Mouse (Mus musculus) embryonic facial prominence, embryonic 13.5 days (tissue): ENCODE measurements at regions not wholly inside any gene's neighbourhood (a gene's known extent, or its start where the extent isn't known, plus 50 kb on each side); places are given as distances from the start of the nearest gene placed in this dataset.

Experiments used
- ATAC-seq: fragments of 200-750 bp; cut with Nextera tagmentation; 2 replicates; pipeline ENCODE4 v1.8.0; 2017; ENCODE audit warnings: low read depth; ENCODE audit not compliant: insufficient number of reproducible peaks, insufficient read depth, low FRiP score, low TSS enrichment
- H3K27ac ChIP-seq: fragments of 300-500 bp; sonication (generic); 2 replicates; pipeline ENCODE4 v1.5.1; 2015; ENCODE audit warnings: moderate library complexity, mild to moderate bottlenecking, inconsistent platforms
- H3K27me3 ChIP-seq: fragments of 300-500 bp; sonication (generic); 2 replicates; pipeline ENCODE4 v1.6.1; 2015; ENCODE audit warnings: mild to moderate bottlenecking, inconsistent platforms
- H3K36me3 ChIP-seq: fragments of 300-500 bp; sonication (generic); 2 replicates; pipeline ENCODE4 v1.6.1; 2015; ENCODE audit warnings: mild to moderate bottlenecking, inconsistent platforms
- H3K4me1 ChIP-seq: fragments of 300-500 bp; sonication (generic); 2 replicates; pipeline ENCODE4 v1.6.1; 2015; ENCODE audit warnings: inconsistent platforms
- H3K4me2 ChIP-seq: fragments of 300-500 bp; sonication (generic); 2 replicates; pipeline ENCODE4 v1.6.1; 2015; ENCODE audit warnings: moderate library complexity, mild to moderate bottlenecking, inconsistent platforms
- H3K4me3 ChIP-seq: fragments of 300-500 bp; sonication (generic); 2 replicates; pipeline ENCODE4 v1.5.1; 2015; ENCODE audit warnings: mild to moderate bottlenecking, inconsistent platforms
- H3K9ac ChIP-seq: fragments of 300-500 bp; sonication (generic); 2 replicates; pipeline ENCODE4 v1.6.1; 2015; ENCODE audit warnings: mild to moderate bottlenecking, inconsistent platforms
- H3K9me3 ChIP-seq: fragments of 300-500 bp; sonication (generic); 2 replicates; pipeline ENCODE4 v1.6.1; 2016; ENCODE audit warnings: inconsistent platforms
- WGBS: fragments of 180-500 bp; shearing (Covaris S2); methylation state at CpG from one replicate; pipeline ENCODE4 v1.1.7; 2015; ENCODE audit warnings: mixed read lengths; 5-methylcytosine and 5-hydroxymethylcytosine counted together

DNA sequence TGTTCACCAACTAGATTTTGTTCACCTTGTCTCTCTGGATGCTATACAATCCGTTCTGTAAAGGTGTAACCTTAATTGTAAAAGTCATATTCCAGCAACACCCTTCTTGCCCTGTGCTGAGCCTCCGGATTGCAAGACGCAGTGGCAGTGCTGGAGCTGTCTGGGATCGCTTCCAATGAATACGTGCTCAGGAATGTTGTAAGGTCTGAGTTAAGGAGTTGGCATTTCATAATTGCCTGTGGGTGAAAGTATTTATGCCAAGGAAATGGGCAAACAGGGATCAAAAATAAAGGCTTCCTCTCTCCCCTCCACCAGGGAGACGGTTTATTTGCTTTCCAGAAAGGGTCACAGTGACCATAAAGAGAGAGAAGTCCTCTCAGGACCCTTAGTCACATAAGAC, 93.3 kb downstream of the Apob start:
- H3K9me3 ChIP-seq = no peaks in the 10 kb centered on the region
- no peak overlapping the region for H3K27ac ChIP-seq
- peaks cover 33% of the 10 kb centered on the region for H3K4me1 ChIP-seq
- no peak overlapping the region for H3K4me2 ChIP-seq
- H3K27me3 ChIP-seq = no peaks in the 10 kb centered on the region
- no peaks in the 10 kb centered on the region for H3K36me3 ChIP-seq
- 54% methylated on average over 6 of the region's 6 CpGs for WGBS
- H3K9ac ChIP-seq = no peak overlapping the region
- no peak overlapping the region for H3K4me3 ChIP-seq
- ATAC-seq = no peak

DNA sequence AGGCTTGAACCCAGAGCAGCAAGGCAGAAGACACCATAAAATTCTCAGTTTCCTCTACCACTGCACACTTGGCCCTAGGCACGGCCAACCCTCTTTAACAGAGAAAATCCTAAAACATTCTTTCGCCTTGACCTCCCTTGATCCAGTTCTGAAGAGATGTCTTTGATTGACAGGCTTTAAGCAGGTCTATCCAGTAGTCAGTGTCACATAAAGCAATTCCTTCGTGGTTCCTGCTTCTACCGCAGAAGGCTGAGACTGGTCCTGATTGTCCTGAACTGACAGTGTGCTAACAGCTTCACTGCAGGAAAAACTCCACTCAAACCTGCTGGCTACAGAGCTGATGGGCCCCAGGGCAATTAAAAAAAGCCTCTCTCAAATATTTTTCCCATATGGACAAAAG, 93.8 kb downstream of the Apob start:
- H3K4me3 ChIP-seq = no peak overlapping the region
- no peak overlapping the region for H3K4me2 ChIP-seq
- no peak for ATAC-seq
- H3K36me3 ChIP-seq = no peaks in the 10 kb centered on the region
- no peak overlapping the region for H3K9ac ChIP-seq
- H3K27me3 ChIP-seq = no peaks in the 10 kb centered on the region
- peaks cover 33% of the 10 kb centered on the region for H3K4me1 ChIP-seq
- 50% methylated on average over 4 of the region's 4 CpGs for WGBS
- H3K9me3 ChIP-seq = no peaks in the 10 kb centered on the region
- H3K27ac ChIP-seq = no peak overlapping the region

DNA sequence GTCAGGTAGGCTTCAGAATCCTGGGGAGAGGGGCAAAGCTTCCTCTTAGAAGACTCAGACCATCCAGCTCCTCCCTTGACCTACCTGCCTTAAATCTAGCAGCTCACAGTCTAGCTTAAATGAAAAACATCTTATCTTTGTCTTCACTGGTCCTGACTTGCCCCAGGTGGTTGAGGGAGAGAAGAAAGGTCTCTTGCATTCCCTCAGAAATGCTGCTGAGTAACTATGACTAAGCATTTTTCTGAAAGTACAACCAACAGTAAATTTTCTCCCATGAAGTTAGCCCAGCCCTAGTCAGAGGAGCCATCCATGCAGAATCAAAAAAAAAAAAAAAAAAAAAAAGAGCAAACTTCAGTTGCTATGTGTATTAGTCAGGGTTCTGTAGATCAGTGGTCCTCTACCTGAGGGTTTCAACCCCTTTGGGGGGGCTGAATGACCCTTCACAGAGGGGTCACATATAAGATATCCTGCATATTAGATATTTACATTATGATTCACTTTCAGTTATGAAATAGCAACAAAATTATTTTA, 98.6 kb downstream of the Apob start:
- Histone ChIP-seq H3K4me2 (no peak overlapping the region), H3K9me3 (no peaks in the 10 kb centered on the region), H3K27me3 (0 out of 2 replicates have a peak, but pooled peaks cover 6% of the 10 kb centered on the region), H3K36me3 (no peaks in the 10 kb centered on the region), H3K27ac (no peak overlapping the region), H3K4me3 (no peak overlapping the region), H3K4me1 (peaks cover 20% of the 10 kb centered on the region), H3K9ac (no peak overlapping the region)
- ATAC-seq = no peak

DNA sequence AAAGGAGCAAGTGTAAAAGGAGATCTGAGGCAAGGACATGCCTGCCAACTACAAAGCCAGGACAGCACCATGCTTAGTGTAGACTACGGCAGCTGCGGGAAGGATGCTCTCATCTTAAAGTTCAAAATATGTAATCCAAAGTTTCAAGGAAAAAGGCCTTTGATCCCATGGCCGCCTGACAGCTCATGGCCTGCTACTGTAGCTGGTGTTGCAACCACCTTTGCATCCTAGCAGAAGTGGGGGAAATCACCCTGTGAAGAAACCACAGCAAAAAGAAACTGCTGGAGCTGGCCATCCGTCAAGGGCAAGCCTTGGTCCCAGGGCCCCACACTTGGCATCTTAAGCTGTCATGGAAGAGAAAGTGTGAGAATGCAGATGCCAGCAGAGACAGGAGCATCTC, 99.9 kb downstream of the Apob start:
- no peak overlapping the region for H3K4me2 ChIP-seq
- no peak for ATAC-seq
- H3K9me3 ChIP-seq = no peaks in the 10 kb centered on the region
- no peak overlapping the region for H3K27ac ChIP-seq
- no peak overlapping the region for H3K4me3 ChIP-seq
- no peak overlapping the region for H3K9ac ChIP-seq
- H3K4me1 ChIP-seq = peaks cover 11% of the 10 kb centered on the region; the same call in 1 of the 2 replicates
- no peaks in the 10 kb centered on the region for H3K36me3 ChIP-seq
- 86% methylated on average over 4 of the region's 4 CpGs for WGBS
- H3K27me3 ChIP-seq = 0 out of 2 replicates have a peak, but pooled peaks cover 6% of the 10 kb centered on the region

DNA sequence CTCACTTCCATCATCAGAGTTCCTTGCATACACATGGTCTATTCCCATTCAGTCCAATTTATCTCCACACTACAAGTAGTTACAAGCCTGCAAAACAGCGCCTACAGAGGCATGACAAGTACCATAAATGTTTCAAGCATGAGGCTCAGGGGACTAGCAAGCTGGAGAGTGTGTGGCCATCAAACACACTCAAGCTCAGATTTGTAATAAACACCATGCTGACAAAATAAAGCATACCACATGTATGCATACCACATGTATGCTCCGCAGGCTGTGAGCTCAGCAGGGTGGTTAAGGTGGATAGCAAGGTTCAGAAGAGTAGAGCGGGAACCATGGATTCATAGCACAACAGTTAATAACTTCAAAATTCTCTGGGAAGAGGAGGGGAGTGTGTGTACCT, 100.6 kb downstream of the Apob start:
- Histone ChIP-seq H3K4me1 (peaks cover 5% of the 10 kb centered on the region; the same call in 1 of the 2 replicates), H3K27ac (no peak overlapping the region), H3K36me3 (no peaks in the 10 kb centered on the region), H3K9ac (no peak overlapping the region), H3K27me3 (0 out of 2 replicates have a peak, but pooled peaks cover 6% of the 10 kb centered on the region), H3K4me2 (no peak overlapping the region), H3K4me3 (no peak overlapping the region), H3K9me3 (no peaks in the 10 kb centered on the region)
- no peak for ATAC-seq
- 57% methylated on average over 3 of the region's 3 CpGs for WGBS

DNA sequence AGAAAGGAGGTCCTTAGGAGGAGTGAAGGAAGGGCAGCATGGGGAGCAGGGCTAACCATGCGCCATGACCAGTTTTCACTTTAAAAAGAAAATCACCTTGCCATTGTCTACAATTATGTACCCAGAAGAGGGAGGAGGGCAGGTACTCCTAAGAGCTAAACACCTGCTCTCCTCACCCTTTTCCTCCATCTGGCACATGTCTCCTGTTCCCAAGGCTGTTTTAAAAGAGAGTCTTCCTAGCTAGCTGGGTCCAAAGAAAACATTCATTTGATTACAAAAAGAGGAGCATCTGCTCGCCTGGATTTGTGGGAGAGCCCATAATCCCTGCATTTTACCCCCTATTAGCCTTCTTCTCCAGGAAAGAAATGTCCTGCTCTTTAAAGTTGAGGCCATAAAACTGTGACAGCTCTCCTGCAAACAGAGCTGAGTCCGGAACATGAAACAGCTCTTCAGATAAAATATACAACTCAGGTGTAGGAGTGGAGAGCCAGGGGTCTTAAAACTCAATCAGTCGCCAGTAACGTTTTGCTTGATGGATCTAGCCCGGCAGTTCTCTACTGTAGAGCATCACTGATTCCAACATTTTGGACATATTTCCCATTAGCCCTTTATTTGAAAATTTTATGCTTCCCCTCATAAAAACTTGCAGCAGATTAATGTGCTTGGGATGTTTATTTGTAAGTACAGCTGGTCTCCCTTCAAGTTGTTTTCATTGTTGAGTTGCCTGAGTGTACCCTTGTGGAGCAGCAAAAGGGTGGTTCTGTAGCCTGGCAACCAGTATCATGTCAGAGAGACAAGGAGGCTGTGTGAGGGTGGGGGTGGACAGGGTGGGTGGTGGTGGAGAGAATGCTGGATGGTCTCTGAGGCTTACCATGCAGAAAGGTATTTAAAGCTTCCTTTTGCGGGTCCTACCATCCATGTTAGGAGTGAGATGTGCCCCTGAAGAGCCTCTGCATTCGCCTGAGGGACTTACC, 105.5 kb downstream of the Apob start:
- H3K27me3 ChIP-seq = 0 out of 2 replicates have a peak, but pooled peaks cover 6% of the 10 kb centered on the region
- no peaks in the 10 kb centered on the region for H3K9me3 ChIP-seq
- 73% methylated on average over 8 of the region's 8 CpGs for WGBS
- H3K4me3 ChIP-seq = no peak overlapping the region
- H3K4me2 ChIP-seq = no peak overlapping the region
- H3K27ac ChIP-seq = no peak overlapping the region
- no peak overlapping the region for H3K9ac ChIP-seq
- no peak for ATAC-seq
- peaks cover 3% of the 10 kb centered on the region; the same call in 1 of the 2 replicates for H3K4me1 ChIP-seq
- H3K36me3 ChIP-seq = no peaks in the 10 kb centered on the region

DNA sequence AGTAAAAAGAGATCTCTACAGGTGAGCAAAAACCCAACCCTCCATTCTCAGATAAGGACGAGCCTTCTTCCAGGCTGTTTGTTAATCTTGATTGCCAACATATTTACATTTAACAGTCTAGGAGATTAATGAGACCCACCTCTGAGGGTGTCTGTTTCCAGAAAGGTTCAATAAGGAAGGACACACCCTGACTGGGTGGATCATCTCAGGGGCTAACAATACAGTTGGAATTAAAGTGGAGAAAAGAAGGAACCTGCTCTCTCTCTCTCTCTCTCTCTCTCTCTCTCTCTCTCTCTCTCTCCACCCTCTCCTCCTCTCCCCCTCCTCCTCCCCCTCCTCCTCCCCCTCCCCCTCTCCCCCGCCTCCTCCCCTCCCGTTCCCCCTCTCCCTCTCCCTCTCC, 110.5 kb downstream of the Apob start:
- Histone ChIP-seq H3K27ac (no peak overlapping the region), H3K9me3 (no peaks in the 10 kb centered on the region), H3K27me3 (no peaks in the 10 kb centered on the region), H3K36me3 (no peaks in the 10 kb centered on the region), H3K4me1 (no peaks in the 10 kb centered on the region), H3K4me2 (no peak overlapping the region), H3K9ac (no peak overlapping the region), H3K4me3 (no peak overlapping the region)
- WGBS = 87% methylated on average over 1 of the region's 3 CpGs
- no peak for ATAC-seq

DNA sequence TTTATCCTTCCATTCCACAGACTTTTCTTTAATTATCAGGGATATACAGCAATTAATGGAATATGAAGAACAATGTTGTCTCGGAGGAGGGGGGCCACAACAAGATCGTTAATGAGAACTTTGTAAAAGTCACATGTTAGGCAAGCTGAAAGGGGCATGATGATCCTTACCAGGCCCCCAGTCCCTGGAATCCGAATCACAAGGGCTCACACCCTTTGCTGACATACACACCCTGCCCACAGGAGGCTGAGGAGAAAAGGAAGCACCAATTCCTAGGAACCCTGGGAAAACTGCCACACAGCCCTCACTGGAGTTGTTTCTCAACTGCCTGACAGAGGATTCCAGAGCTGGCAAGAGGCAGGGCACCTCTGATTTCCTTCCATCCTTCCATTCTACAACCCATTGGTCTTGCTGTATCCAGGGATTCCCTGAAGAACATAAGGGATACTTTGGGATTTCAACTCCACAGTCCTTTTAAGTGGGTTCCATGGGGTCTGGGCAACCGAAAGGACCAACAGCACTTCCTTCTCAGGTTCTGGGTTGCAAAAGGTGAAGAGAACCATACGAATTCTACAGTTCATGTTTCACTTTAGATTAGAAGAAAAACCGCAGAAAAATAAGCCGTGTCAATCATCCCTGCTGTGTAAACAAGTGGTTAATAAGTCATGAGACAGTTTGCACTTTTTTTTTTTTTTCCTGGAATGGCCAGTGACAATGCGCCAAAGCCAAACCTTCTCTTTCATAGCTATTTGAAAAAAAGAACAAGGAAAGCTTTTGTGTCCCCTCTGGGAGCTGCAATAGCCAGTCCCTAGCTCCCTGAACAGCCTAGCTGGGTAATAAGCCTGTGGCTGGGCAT, 112.2 kb downstream of the Apob start:
- 66% methylated on average over 8 of the region's 8 CpGs for WGBS
- ATAC-seq = no peak

DNA sequence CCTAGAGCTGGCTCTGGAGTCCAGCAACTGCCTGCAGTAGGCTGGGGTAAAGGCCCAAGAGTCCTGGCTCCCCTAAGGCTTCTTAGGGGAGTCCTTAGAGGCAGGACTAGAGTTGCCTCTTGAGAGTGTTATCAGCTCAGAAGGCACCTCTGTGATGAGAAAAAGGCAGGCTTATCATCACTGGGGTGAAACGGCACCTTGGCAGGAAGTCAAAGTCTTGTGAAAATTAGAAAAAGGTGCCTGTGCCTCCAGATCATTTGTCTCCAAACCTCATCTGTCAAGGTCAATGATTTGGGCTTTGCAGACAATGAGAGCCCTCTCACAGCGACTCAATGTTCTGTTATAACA, 112.8 kb downstream of the Apob start:
- WGBS = 55% methylated on average over 2 of the region's 2 CpGs
- Histone ChIP-seq H3K4me1 (no peaks in the 10 kb centered on the region), H3K4me2 (no peak overlapping the region), H3K27me3 (no peaks in the 10 kb centered on the region), H3K9me3 (no peaks in the 10 kb centered on the region), H3K36me3 (no peaks in the 10 kb centered on the region), H3K4me3 (no peak overlapping the region), H3K9ac (no peak overlapping the region), H3K27ac (no peak overlapping the region)
- ATAC-seq = no peak

More for the DNA sequence above, 112.2 kb downstream of the Apob start:
- H3K9me3 ChIP-seq = no peaks in the 10 kb centered on the region
- no peaks in the 10 kb centered on the region for H3K27me3 ChIP-seq
- no peak overlapping the region for H3K4me2 ChIP-seq
- H3K36me3 ChIP-seq = no peaks in the 10 kb centered on the region
- H3K27ac ChIP-seq = no peak overlapping the region
- H3K4me3 ChIP-seq = no peak overlapping the region
- H3K4me1 ChIP-seq = no peaks in the 10 kb centered on the region
- H3K9ac ChIP-seq = no peak overlapping the region

DNA sequence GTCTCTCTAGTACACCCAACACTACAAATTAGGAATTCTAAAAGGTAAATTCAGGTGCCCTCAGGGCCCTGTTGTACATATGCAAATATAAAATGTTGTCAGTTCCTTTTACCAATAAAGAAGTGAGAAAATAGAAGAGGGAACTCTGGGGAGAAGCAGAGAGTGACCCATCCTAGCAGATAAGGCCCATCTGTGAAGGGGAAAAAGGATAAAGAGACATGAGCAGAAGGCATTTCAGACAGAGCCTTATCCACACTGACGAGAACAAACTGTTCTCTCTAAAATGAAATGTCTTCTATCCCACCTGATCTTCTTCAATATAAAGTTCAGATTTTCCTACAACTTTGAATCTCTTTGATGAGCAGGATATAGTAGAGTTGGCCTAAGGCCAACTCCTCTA, 114.5 kb upstream of the Ldah start:
- H3K4me3 ChIP-seq = no peak overlapping the region
- no peak overlapping the region for H3K4me2 ChIP-seq
- no peaks in the 10 kb centered on the region for H3K27me3 ChIP-seq
- H3K36me3 ChIP-seq = no peaks in the 10 kb centered on the region
- no peak overlapping the region for H3K9ac ChIP-seq
- no peak overlapping the region for H3K27ac ChIP-seq
- WGBS = 84% methylated on average over 1 of the region's 1 CpGs
- no peaks in the 10 kb centered on the region for H3K4me1 ChIP-seq
- no peaks in the 10 kb centered on the region for H3K9me3 ChIP-seq
- no peak for ATAC-seq

DNA sequence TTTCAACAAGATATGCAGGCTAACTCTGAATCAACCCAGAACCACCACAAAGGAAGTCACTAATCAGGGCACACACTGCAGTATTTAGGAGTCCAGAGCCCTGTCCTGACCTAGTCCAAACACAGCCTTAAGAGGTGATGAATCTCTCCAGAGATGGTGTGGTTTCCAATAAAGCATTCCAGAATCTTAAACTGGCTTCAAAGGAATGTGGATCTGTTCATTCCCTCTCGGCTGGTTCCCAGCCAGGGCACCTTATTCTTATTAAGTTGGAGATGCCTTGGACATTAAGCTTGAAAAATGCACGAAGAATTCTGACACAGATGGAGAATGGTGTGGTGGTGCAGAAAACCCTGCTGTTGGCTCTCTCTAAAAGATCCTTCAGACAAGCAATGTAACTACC, 112.0 kb upstream of the Ldah start:
- H3K9me3 ChIP-seq = no peaks in the 10 kb centered on the region
- H3K27me3 ChIP-seq = no peaks in the 10 kb centered on the region; the same call in 1 of the 2 replicates
- no peak for ATAC-seq
- H3K4me1 ChIP-seq = no peaks in the 10 kb centered on the region
- H3K4me3 ChIP-seq = no peak overlapping the region
- H3K4me2 ChIP-seq = no peak overlapping the region
- H3K9ac ChIP-seq = no peak overlapping the region
- no peaks in the 10 kb centered on the region for H3K36me3 ChIP-seq
- H3K27ac ChIP-seq = no peak overlapping the region
- WGBS = 35% methylated on average over 2 of the region's 2 CpGs
